Mouse (Mus musculus) hindbrain, postnatal 0 days (tissue): ENCODE measurements around the gene Ctla2a. TPM values are rescaled to one million over a fixed set of nuclear protein-coding genes. Genes with fewer than 3 reads are reported as not detected.
"Not testable (repeated sequence)": the region's sequence is repeated elsewhere in the genome, so short reads cannot be mapped to it uniquely, and the experiment has no call there.

Source experiments
- ATAC-seq: fragments of 200-750 bp; cut with Nextera tagmentation; 2 replicates; pipeline ENCODE4 v1.8.0; 2017; ENCODE audit warnings: mild to moderate bottlenecking, moderate TSS enrichment, moderate library complexity
- DNase-seq: peaks from one replicate; pipeline ENCODE4 v3.0.0-alpha.2; 2015; ENCODE audit warnings: low spot score
- H3K27ac ChIP-seq: fragments of 300-500 bp; sonication (generic); 2 replicates; pipeline ENCODE4 v1.5.1; 2014; ENCODE audit warnings: mild to moderate bottlenecking
- H3K27me3 ChIP-seq: fragments of 300-500 bp; sonication (generic); 2 replicates; pipeline ENCODE4 v1.6.1; 2014; ENCODE audit warnings: low read length, mixed read lengths; ENCODE audit not compliant: insufficient read depth
- H3K36me3 ChIP-seq: fragments of 300-500 bp; sonication (generic); 2 replicates; pipeline ENCODE4 v1.6.1; 2014; ENCODE audit warnings: low read length, mixed read lengths; ENCODE audit not compliant: insufficient read depth
- H3K4me1 ChIP-seq: fragments of 300-500 bp; sonication (generic); 2 replicates; pipeline ENCODE4 v1.6.1; 2014; ENCODE audit warnings: antibody characterized with exemption, low read length, mixed read lengths; ENCODE audit not compliant: insufficient read depth
- H3K4me2 ChIP-seq: fragments of 300-500 bp; sonication (generic); 2 replicates; pipeline ENCODE4 v1.6.1; 2014; ENCODE audit warnings: low read depth, mild to moderate bottlenecking, low read length, moderate library complexity, mixed read lengths
- H3K4me3 ChIP-seq: fragments of 300-500 bp; sonication (generic); 2 replicates; pipeline ENCODE4 v1.5.1; 2014; ENCODE audit warnings: low read length
- H3K9ac ChIP-seq: fragments of 300-500 bp; sonication (generic); replicated peaks from 2 replicates; pipeline ENCODE4 v1.6.1; 2014; ENCODE audit warnings: mild to moderate bottlenecking, low read length, moderate library complexity, mixed read lengths
- H3K9me3 ChIP-seq: fragments of 300-500 bp; sonication (generic); 2 replicates; pipeline ENCODE4 v1.6.1; 2016; ENCODE audit warnings: low read length, mixed read lengths
- CTCF ChIP-seq: IDR thresholded peaks from 2 replicates; pipeline ENCODE4 v1.5.1; 2016; ENCODE audit warnings: antibody characterized with exemption, control low read depth, low read depth
- WGBS: fragments of 180-500 bp; shearing (Covaris S2); extraction: QIAGEN DNeasy Blood & Tissue Kit; methylation state at CpG from one replicate; pipeline ENCODE4 v1.1.7; 2014; 5-methylcytosine and 5-hydroxymethylcytosine counted together
- polyA plus RNA-seq: library from polyadenylated mRNA; unstranded; fragments of >200 nt; fragmentation: Nextera tagmentation; extraction: Ambion mirVana; gene quantifications from 2 replicates; pipeline ENCODE4 v1.2.1, GENCODE M21; 2015
- total RNA-seq: library from RNA; depleted of rRNA; stranded (reverse); fragments of >200 nt; gene quantifications from 2 replicates; pipeline ENCODE4 v1.2.3, GENCODE M21; 2014; rRNA removed

The Ctla2a gene
- total and polyA plus RNA-seq, 2 experiments from 2014 or later = 4.3 to 38.0 TPM

GRCm38 (mm10) chr13:60897328-60897727 lies 39.1 kb downstream of the Ctla2a start, which contains the start of gene Ctla2b:
Ctla2b (minus strand) TSS chr13:60897447.
- DNase-seq = no peak
- WGBS = 86% methylated on average over 3 of the region's 3 CpGs

GRCm38 (mm10) chr13:60896794-60897193 lies 39.6 kb downstream of the Ctla2a start, which contains the start of gene Gm49392:
Gm49392 (minus strand) TSS chr13:60896894.
- WGBS = 90% methylated on average over 8 of the region's 8 CpGs
- not testable (repeated sequence) for H3K27me3 ChIP-seq, H3K9me3 ChIP-seq, ATAC-seq, H3K9ac ChIP-seq, H3K4me1 ChIP-seq, H3K4me3 ChIP-seq, DNase-seq, H3K36me3 ChIP-seq, H3K27ac ChIP-seq, H3K4me2 ChIP-seq

More at GRCm38 (mm10) chr13:60897328-60897727, 39.1 kb downstream of the Ctla2a start, which contains the start of gene Ctla2b:
- Histone ChIP-seq H3K4me1 (no peaks in the 10 kb centered on the region), H3K9me3 (no peaks in the 10 kb centered on the region), H3K9ac (no peak within 1 kb of the TSS), H3K27me3 (no peaks in the 10 kb centered on the region), H3K27ac (no peak within 1 kb of the TSS), H3K4me3 (no peak within 1 kb of the TSS), H3K4me2 (no peak within 1 kb of the TSS), H3K36me3 (no peaks in the 10 kb centered on the region)
- ATAC-seq = no peak
- TF ChIP-seq CTCF = no peak

GRCm38 (mm10) chr13:60895406-60896160 lies 40.8 kb downstream of the Ctla2a start:
- H3K27ac ChIP-seq = no peak overlapping the region
- no peak for TF ChIP-seq CTCF
- H3K9me3 ChIP-seq = no peaks in the 10 kb centered on the region
- H3K36me3 ChIP-seq = no peaks in the 10 kb centered on the region
- no peaks in the 10 kb centered on the region for H3K27me3 ChIP-seq
- ATAC-seq (no peak), DNase-seq (no peak)
- no peaks in the 10 kb centered on the region for H3K4me1 ChIP-seq
- no peak overlapping the region for H3K4me2 ChIP-seq
- H3K9ac ChIP-seq = no peak overlapping the region
- H3K4me3 ChIP-seq = no peak overlapping the region

GRCm38 (mm10) chr13:60892301-60892700 lies 44.1 kb downstream of the Ctla2a start:
- H3K4me2 ChIP-seq = no peak overlapping the region
- DNase-seq (no peak), ATAC-seq (no peak)
- H3K27ac ChIP-seq = no peak overlapping the region
- TF ChIP-seq CTCF = no peak
- no peaks in the 10 kb centered on the region for H3K27me3 ChIP-seq
- no peak overlapping the region for H3K4me3 ChIP-seq
- H3K9ac ChIP-seq = no peak overlapping the region
- H3K36me3 ChIP-seq = no peaks in the 10 kb centered on the region
- H3K4me1 ChIP-seq = no peaks in the 10 kb centered on the region
- no peaks in the 10 kb centered on the region; the same call in 1 of the 2 replicates for H3K9me3 ChIP-seq
- WGBS = 94% methylated on average over 1 of the region's 1 CpGs

Other genes with a start within 250 kb of the Ctla2a start
- not detected in 2 replicates for gene BC051665, start 150.3 kb downstream of the Ctla2a start, total RNA-seq
- not detected in 2 replicates for gene BC051665, start 150.3 kb downstream of the Ctla2a start, polyA plus RNA-seq
- gene Ctsll3, start 133.8 kb downstream of the Ctla2a start, total RNA-seq = not detected in 2 replicates
- not detected in 2 replicates for gene Ctsll3, start 133.8 kb downstream of the Ctla2a start, polyA plus RNA-seq
- 0.68 TPM in 1 of 2 replicates, not detected in the other for gene 4930486L24Rik, start 72.2 kb downstream of the Ctla2a start, total RNA-seq
- gene 4930486L24Rik, start 72.2 kb downstream of the Ctla2a start, polyA plus RNA-seq = 0.14 TPM in 1 of 2 replicates, not detected in the other
- gene Gm49392, start 39.7 kb downstream of the Ctla2a start, total RNA-seq = not detected in 2 replicates
- gene Gm49392, start 39.7 kb downstream of the Ctla2a start, polyA plus RNA-seq = 0.33 TPM in 1 of 2 replicates, not detected in the other
- 0.84 and 4.3 TPM in 2 replicates for gene Ctla2b, start 39.2 kb downstream of the Ctla2a start, total RNA-seq
- gene Ctla2b, start 39.2 kb downstream of the Ctla2a start, polyA plus RNA-seq = 0.86 and 1.3 TPM in 2 replicates
- gene Tpbpb, start 31.7 kb downstream of the Ctla2a start, total RNA-seq = not detected in 2 replicates
- gene Tpbpb, start 31.7 kb downstream of the Ctla2a start, polyA plus RNA-seq = not detected in 2 replicates
- gene Gm49393, start 1.0 kb downstream of the Ctla2a start, total RNA-seq = not detected in 2 replicates
- gene Gm49393, start 1.0 kb downstream of the Ctla2a start, polyA plus RNA-seq = not detected in 2 replicates
- 4.1 TPM in 1 of 2 replicates, not detected in the other for gene Gm49391, start 54 bp downstream of the Ctla2a start, total RNA-seq
- gene Gm49391, start 54 bp downstream of the Ctla2a start, polyA plus RNA-seq = 0.88 TPM in 2 replicates
- not detected in 2 replicates for gene Tpbpa, start 5.4 kb upstream of the Ctla2a start, total RNA-seq
- gene Tpbpa, start 5.4 kb upstream of the Ctla2a start, polyA plus RNA-seq = not detected in 2 replicates
- gene Ctsj, start 69.3 kb upstream of the Ctla2a start, total RNA-seq = not detected in 2 replicates
- gene Ctsj, start 69.3 kb upstream of the Ctla2a start, polyA plus RNA-seq = not detected in 2 replicates
- gene Ctsq, start 104.0 kb upstream of the Ctla2a start, total RNA-seq = not detected in 2 replicates
- gene Ctsq, start 104.0 kb upstream of the Ctla2a start, polyA plus RNA-seq = not detected in 2 replicates
- gene Ctsr, start 227.6 kb upstream of the Ctla2a start, total RNA-seq = not detected in 2 replicates
- not detected in 2 replicates for gene Ctsr, start 227.6 kb upstream of the Ctla2a start, polyA plus RNA-seq